Mouse (Mus musculus) embryo, embryonic 10 days (tissue): ENCODE data around the gene Sgk1.

Experiments used
- DNase-seq: peaks from one replicate; pipeline ENCODE4 v3.0.0-alpha.2; 2015; ENCODE audit warnings: low spot score

The Sgk1 gene

GRCm38 (mm10) chr10:21974801-21975200, 92.8 kb downstream of the Sgk1 start:
- DNase-seq: no peak

GRCm38 (mm10) chr10:21975384-21975783, 93.4 kb downstream of the Sgk1 start:
- no peak for DNase-seq

GRCm38 (mm10) chr10:21976253-21976652, 94.3 kb downstream of the Sgk1 start:
- no peak for DNase-seq

GRCm38 (mm10) chr10:21978421-21978820, 96.4 kb downstream of the Sgk1 start:
- no peak for DNase-seq

- DNase-seq: no peak
Observed at GRCm38 (mm10) chr10:21979286-21979965, 97.4 kb downstream of the Sgk1 start.

GRCm38 (mm10) chr10:21980780-21981435, 98.9 kb downstream of the Sgk1 start:
- no peak for DNase-seq

DNA sequence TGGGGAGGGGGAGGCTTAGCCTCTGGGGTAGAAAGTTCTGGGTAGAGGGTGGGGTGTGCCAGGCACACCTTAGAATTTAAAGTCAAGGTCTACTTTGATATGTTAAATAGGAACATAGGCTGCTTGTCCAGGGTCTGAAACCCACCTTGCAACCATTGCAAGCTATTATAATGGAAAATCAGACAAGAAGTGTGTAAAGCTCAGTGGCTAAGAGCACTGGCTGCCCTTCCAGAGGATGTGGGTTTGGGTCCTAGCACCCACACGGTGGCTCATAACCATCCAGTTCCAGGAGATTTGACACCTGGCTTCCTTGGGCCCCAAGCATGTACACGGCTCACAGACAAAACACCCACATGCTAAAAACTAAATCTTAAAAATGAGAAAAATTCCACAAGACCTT, 100.3 kb downstream of the Sgk1 start:
- DNase-seq: no peak

DNA sequence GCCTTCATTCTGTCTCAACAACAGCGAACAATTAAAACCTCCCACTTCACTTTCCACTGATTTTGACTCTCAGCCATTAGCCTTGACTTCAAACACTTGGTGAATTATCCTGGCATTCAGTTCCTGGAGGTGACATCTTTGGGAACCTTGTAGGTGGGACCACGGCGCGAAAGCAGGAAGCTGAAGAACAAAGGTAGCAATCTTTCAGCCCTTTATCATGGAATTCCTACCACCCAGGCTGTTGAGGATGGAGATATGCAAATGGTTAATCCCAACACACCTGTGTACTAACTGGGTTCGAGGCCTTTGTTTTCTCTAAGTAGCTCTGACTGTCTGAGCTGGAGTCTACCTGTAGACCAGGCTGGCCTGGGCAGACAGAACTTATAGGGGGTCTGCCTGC, 106.5 kb downstream of the Sgk1 start:
- DNase-seq: no peak

GRCm38 (mm10) chr10:21991351-21991840, 109.4 kb downstream of the Sgk1 start:
- DNase-seq: peak; percentile 90

DNA sequence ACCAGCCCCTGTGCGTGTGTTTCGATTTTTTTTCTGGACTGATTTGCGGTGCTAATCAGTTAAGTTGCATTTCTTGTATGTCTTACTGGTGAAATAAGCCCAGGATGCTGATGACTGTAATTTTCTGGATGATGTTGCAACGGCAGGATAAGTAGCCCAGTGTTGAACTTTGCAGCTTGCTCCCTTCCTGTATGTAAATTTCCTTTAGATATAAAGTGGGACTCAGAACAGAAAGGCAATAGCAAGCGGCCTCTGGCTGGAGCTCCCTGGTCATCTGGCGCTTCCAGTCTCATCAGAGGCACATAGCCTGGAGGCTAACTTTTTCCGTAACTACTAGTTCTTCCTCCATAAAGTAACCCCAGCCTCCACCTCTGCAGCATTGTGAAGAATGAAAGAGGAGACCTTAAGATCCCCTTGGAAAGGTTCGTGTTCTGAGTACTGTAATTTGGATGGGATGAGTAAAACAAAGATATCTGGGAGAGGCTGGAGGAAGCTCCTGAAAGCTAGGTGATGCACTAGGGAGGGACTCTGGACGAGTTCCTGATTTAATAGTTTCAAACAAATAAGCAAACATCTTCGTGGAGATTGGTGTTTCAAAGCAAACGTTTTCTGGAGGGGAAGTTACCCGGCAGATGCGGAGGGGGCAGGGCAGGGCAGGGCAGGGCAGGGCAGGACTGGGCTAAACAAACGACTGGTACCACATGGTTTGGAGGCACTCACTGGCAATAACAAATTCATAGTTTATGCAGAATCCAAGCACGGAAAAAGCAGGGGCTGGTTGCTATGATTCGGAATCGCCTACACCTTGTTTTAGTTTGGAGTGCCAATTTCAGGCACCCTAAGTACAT, 110.2 kb downstream of the Sgk1 start:
- DNase-seq: no peak

DNA sequence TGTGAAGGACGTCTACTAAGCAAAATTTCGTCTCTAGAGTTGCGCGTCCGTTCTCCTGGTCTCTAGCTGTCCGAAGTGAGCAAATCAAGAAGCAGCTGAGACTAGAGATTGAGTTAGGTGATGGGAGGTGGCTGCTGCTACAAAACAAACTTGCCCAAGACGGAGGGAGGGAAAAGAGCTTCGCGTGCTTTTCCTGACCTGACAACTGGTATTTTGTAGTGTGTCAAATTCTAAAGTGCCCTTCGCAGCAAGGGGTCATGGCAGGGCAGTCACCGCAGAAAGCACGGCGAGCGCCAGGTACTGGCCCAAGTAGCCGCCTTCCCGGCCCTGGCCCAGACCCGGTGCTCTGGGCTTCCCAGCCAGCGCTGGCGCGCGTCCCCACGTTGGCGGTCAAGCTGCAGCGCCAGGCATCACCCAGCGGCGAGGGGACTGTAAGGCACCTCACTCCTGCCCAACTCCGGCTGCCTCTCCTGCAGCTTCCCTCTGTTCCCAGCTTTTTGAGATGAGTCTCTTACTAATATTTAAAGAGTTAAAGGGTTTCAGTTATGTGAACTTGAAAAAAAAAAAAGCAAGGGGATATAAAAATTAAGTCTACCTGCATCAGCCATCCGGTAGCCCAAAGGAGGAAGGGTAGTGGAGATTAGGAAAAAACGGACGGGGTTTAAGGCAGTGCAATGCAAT, 111.0 kb downstream of the Sgk1 start:
- peak; percentile 92 for DNase-seq

GRCm38 (mm10) chr10:21993515-21994373, 111.8 kb downstream of the Sgk1 start:
- DNase-seq: peak; percentile 74

GRCm38 (mm10) chr10:21994431-21994914, 112.5 kb downstream of the Sgk1 start:
- peak; percentile 93 for DNase-seq

- DNase-seq: peak; percentile 84
Observed at GRCm38 (mm10) chr10:21995221-21995620, 113.2 kb downstream of the Sgk1 start.

GRCm38 (mm10) chr10:21995661-21996308, 113.8 kb downstream of the Sgk1 start:
- DNase-seq: peak; percentile 68

DNA sequence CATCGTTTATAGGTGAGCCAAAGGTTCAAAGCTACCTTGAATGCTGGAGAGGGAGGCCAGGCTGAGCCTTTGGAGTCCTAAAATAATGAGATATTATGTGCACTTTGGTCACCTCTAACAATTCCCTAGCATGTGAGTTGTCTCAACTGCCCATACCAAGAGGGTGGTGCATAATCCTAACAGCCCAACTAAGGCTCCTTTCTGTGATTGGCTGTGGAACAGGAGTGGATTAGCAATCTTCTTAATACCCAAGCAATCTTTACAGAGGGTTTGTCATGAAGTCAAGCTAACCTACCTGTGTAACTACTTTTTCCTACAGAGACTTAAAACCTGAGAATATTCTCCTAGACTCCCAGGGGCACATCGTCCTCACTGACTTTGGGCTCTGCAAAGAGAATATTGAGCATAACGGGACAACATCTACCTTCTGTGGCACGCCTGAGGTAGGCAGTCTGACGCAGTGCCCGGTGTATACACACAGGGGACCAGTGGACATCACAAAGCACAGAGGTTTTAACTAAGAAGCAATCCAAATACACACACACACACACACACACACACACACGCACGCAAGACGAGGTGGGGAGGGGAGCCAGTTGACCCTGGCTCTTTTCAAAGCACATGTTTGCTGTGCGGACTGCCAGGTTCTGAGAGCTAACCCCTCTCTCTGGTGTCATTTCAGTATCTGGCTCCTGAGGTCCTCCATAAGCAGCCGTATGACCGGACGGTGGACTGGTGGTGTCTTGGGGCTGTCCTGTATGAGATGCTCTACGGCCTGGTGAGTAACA, 114.9 kb downstream of the Sgk1 start:
- no peak for DNase-seq

DNA sequence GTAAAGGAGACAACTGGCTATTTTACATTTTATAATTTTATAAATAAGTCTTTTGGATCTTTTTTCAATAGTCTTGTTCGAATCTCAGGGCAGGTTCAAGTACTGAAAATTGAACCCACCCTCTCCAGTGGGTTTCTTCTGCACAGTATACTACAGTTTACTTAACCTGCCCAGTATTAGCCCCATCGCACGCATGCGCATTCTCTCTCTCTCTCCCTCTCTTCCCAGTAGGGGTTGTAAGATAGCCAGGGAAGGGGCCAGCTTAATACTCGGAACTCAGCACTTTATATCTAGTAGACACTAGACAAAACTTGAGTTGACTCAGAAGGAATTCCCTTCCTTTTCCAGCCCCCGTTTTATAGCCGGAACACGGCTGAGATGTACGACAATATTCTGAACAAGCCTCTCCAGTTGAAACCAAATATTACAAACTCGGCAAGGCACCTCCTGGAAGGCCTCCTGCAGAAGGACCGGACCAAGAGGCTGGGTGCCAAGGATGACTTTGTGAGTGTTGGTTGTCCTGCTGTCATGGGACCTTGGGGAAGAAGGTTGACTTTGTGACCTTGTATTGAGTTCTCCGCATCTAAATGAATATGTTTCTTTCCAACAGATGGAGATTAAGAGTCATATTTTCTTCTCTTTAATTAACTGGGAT, 115.7 kb downstream of the Sgk1 start:
- DNase-seq: no peak

- no peak for DNase-seq
Observed at GRCm38 (mm10) chr10:21998503-21999180, 116.7 kb downstream of the Sgk1 start.
